Mouse (Mus musculus): ENCODE measurements around the gene Chpf. TPM values are rescaled to one million over a fixed set of nuclear protein-coding genes. Genes with fewer than 3 reads are reported as not detected.

The Chpf gene
- polyA plus RNA-seq, 1 experiment from 2014 or later = 24.4 TPM

DNA sequence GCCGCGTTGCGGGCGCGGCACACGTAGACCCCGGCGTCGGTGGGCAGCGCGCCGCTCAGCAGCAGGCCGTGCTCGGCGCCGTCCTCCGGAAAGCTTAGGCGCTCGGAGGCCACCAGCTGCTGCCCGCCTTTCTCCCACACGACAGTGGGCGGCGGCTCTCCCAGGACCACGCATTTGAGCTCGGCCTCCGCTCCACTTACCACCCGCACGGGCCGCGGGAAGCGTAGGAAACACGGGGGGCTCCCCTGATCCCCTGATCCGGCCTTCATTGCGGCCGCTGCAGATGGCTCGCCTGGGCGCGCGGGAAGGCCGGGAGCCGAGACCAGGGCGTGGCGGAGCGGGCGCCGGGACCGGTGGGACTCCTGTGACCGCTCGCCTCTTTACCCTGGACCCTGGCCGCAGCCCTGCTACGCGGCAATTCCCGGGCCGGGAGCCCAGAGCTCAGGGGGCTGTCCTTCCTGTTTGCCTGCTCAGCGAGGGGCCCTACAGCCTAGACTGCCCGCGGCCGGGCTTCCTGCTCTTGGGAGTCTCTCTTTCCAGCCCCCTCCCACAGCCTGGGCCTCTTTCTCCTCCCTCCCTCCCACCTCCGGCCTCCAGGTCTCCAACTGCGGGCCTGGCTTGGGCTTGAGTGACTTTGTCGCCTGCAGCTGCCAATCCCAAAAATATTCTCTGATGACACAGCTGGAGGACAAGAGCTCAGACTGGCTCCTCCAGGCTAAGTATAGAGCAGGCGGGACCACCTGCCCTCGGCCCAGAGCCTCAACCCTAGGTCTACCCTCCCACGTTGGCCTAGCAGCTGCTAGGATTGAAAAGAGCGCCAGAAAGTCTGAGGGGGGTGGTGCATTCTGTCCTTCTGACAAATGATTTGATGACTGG is 27.1 kb upstream of the Chpf start, which contains the start of gene Obsl1:
Gene Obsl1 (minus strand): TSS at position 497 of the 876 bp plus-strand sequence.
- under 1% methylated on average over 65 of the region's 65 CpGs for WGBS

GRCm38 (mm10) chr1:75505159-75505955 is 26.2 kb upstream of the Chpf start:
- peaks cover 35% of the 10 kb centered on the region for H3K36me3 ChIP-seq
- WGBS = under 1% methylated on average over 84 of the region's 84 CpGs
- H3K9me3 ChIP-seq (replicated peaks) = no peaks in the 10 kb centered on the region
- peaks cover 74% of the 10 kb centered on the region for H3K27me3 ChIP-seq (ENCODE audit: low read depth, poor library complexity, severe bottlenecking)
- DNase-seq (ENCODE audit: low spot score) = peak; percentile 71
- H3K4me3 ChIP-seq = peak overlapping the region; percentile 78
- peak overlapping the region; percentile 97 for H3K27ac ChIP-seq (replicated peaks)
- peaks cover 60% of the 10 kb centered on the region for H3K4me1 ChIP-seq

More for the DNA sequence above, 27.1 kb upstream of the Chpf start, which contains the start of gene Obsl1:
- Histone ChIP-seq H3K27ac (replicated peaks) (peak within 1 kb of the TSS; percentile 97), H3K36me3 (peaks cover 27% of the 10 kb centered on the region), H3K4me3 (peak within 1 kb of the TSS; percentile 78), H3K4me1 (peaks cover 68% of the 10 kb centered on the region), H3K9me3 (replicated peaks) (no peaks in the 10 kb centered on the region), H3K27me3 (ENCODE audit: low read depth, poor library complexity, severe bottlenecking) (peaks cover 74% of the 10 kb centered on the region)
- peak; percentile 85 for DNase-seq (ENCODE audit: low spot score)

- H3K27ac ChIP-seq (replicated peaks) = peak overlapping the region; percentile 97; the same call in 1 of the 2 replicates
- peaks cover 52% of the 10 kb centered on the region for H3K4me1 ChIP-seq
- DNase-seq (ENCODE audit: low spot score) = no peak
Observed at GRCm38 (mm10) chr1:75504256-75505045, 25.3 kb upstream of the Chpf start.

GRCm38 (mm10) chr1:75503651-75503980 is 24.5 kb upstream of the Chpf start:
- Histone ChIP-seq H3K27ac (replicated peaks) (no peak overlapping the region), H3K36me3 (peaks cover 53% of the 10 kb centered on the region), H3K4me3 (0 out of 2 replicates have a peak overlapping the region, but pooled peaks have one; percentile 9), H3K4me1 (peaks cover 49% of the 10 kb centered on the region), H3K27me3 (ENCODE audit: low read depth, poor library complexity, severe bottlenecking) (peaks cover 58% of the 10 kb centered on the region), H3K9me3 (replicated peaks) (no peaks in the 10 kb centered on the region)
- DNase-seq (ENCODE audit: low spot score) = no peak
- 69% methylated on average over 23 of the region's 23 CpGs for WGBS

More at GRCm38 (mm10) chr1:75504256-75505045, 25.3 kb upstream of the Chpf start:
- WGBS = 60% methylated on average over 9 of the region's 9 CpGs
- H3K36me3 ChIP-seq = peaks cover 44% of the 10 kb centered on the region
- H3K27me3 ChIP-seq (ENCODE audit: low read depth, poor library complexity, severe bottlenecking) = peaks cover 67% of the 10 kb centered on the region
- no peaks in the 10 kb centered on the region for H3K9me3 ChIP-seq (replicated peaks)
- H3K4me3 ChIP-seq = peak overlapping the region; percentile 78

DNA sequence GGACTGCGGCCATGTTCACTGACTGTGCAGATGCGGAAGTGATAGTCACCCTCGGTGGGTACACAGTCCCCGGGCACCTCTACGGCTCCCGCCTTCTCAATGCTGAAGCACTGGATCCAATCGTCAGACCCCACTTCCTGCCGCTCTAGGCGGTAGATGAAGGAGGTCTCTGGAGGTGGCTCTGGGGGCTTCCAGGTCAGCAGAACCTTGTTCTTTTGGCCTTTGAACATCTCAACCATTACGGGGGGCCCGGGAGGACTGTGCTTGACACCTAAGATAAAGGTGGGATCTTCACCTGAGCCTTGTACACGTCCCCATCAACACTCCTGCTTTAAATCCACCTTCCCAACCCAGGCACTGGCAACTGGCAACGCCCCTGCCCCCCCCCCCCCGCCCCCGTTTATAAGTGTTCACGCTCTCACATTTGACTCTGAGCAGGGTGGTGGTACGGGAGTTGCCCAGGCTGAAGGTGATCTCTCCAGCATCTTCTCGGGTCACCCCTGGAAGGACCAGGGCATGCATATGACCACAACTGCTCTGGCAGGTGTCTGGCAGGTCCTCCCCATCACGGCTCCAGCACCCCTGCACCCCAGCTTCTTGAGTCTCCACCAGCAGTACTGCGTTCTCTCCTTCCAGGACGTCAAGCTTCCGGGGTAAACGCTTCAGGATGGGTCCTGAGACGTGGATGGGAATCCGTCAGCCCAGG is 24.0 kb upstream of the Chpf start:
- 84% methylated on average over 25 of the region's 25 CpGs for WGBS

DNA sequence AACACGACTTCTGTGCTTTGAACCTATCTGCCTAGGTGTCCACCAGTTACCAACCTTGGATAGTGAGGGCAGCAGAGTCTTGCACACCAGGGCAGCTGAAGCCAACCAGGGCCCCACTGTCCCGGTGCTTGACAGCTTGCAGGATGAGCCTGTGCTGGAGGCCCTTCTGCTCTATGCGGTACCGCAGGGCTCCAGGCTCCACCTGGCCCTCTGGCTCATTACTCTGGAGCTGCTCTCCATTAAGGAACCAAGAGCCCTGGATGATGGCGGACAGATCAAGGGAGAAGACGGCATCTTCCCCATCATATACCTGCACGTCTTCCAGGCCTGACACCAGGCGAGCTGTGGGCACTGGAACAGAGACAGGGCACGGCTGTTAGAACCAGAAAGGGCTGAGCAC is 22.8 kb upstream of the Chpf start:
- H3K27ac ChIP-seq (replicated peaks) = no peak overlapping the region
- H3K4me3 ChIP-seq = no peak overlapping the region
- H3K9me3 ChIP-seq (replicated peaks) = no peaks in the 10 kb centered on the region
- WGBS = 94% methylated on average over 9 of the region's 9 CpGs
- peaks cover 41% of the 10 kb centered on the region for H3K27me3 ChIP-seq (ENCODE audit: low read depth, poor library complexity, severe bottlenecking)
- H3K4me1 ChIP-seq = peaks cover 35% of the 10 kb centered on the region
- H3K36me3 ChIP-seq = peaks cover 70% of the 10 kb centered on the region
- DNase-seq (ENCODE audit: low spot score) = no peak

More for the DNA sequence above, 24.0 kb upstream of the Chpf start:
- H3K9me3 ChIP-seq (replicated peaks) = no peaks in the 10 kb centered on the region
- no peak for DNase-seq (ENCODE audit: low spot score)
- peaks cover 53% of the 10 kb centered on the region for H3K27me3 ChIP-seq (ENCODE audit: low read depth, poor library complexity, severe bottlenecking)
- 0 out of 2 replicates have a peak overlapping the region, but pooled peaks have one; percentile 9 for H3K4me3 ChIP-seq
- H3K36me3 ChIP-seq = peaks cover 58% of the 10 kb centered on the region
- no peak overlapping the region for H3K27ac ChIP-seq (replicated peaks)
- peaks cover 47% of the 10 kb centered on the region for H3K4me1 ChIP-seq

DNA sequence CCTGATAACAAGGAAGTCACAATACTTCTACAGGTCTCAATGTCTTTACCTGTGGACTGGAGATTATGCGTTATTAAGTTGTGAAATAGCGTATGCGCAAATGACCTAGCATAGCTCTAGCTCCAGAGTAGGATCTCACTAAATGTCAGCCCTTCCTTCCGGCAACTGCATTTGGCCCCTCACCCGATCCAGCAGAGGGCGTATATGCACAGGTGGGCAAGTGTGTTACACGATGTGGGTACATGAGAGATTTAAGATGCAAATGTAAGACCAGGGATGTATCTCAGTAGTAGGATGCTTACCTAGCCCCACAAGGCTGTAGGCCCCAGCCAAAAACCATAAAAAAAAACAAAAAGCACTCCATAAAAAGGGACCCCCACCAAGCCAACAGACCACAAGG is 20.3 kb upstream of the Chpf start:
- no peaks in the 10 kb centered on the region for H3K9me3 ChIP-seq (replicated peaks)
- no peak overlapping the region for H3K27ac ChIP-seq (replicated peaks)
- WGBS = 83% methylated on average over 7 of the region's 7 CpGs
- no peak overlapping the region for H3K4me3 ChIP-seq
- peaks cover 35% of the 10 kb centered on the region for H3K27me3 ChIP-seq (ENCODE audit: low read depth, poor library complexity, severe bottlenecking)
- peaks cover 83% of the 10 kb centered on the region for H3K36me3 ChIP-seq
- H3K4me1 ChIP-seq = peaks cover 15% of the 10 kb centered on the region
- DNase-seq (ENCODE audit: low spot score) = no peak

DNA sequence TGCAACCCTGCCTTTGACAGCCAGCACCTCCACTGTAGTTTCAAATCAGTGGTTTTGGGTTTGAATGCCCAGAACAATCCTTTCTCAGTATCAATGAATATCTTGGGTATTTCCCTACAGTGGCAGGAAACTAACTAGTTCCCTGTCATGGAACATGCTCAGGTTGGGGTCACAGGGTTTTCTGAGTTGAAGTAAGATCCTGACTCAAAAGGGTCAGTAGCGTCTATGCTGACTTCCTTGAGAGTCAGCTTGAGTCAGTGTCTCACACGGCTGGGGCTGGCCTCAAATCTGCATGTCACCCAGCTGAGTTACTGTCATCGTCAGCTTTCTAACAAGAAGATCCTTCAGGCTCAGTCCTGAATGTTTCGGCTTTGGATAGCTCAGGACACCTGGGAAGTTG is 19.8 kb upstream of the Chpf start:
- Histone ChIP-seq H3K9me3 (replicated peaks) (no peaks in the 10 kb centered on the region), H3K27ac (replicated peaks) (no peak overlapping the region), H3K4me1 (peaks cover 10% of the 10 kb centered on the region; the same call in 1 of the 2 replicates), H3K27me3 (ENCODE audit: low read depth, poor library complexity, severe bottlenecking) (peaks cover 34% of the 10 kb centered on the region), H3K36me3 (peaks cover 83% of the 10 kb centered on the region), H3K4me3 (no peak overlapping the region)
- WGBS = 90% methylated on average over 4 of the region's 4 CpGs
- no peak for DNase-seq (ENCODE audit: low spot score)

GRCm38 (mm10) chr1:75494878-75495548 is 15.9 kb upstream of the Chpf start:
- DNase-seq (ENCODE audit: low spot score) = peak; percentile 59
- Histone ChIP-seq H3K4me3 (no peak overlapping the region), H3K9me3 (replicated peaks) (no peaks in the 10 kb centered on the region), H3K36me3 (peaks cover 62% of the 10 kb centered on the region), H3K27me3 (ENCODE audit: low read depth, poor library complexity, severe bottlenecking) (peaks cover 61% of the 10 kb centered on the region), H3K27ac (replicated peaks) (no peak overlapping the region), H3K4me1 (peaks cover 12% of the 10 kb centered on the region; the same call in 1 of the 2 replicates)
- 52% methylated on average over 12 of the region's 12 CpGs for WGBS

DNA sequence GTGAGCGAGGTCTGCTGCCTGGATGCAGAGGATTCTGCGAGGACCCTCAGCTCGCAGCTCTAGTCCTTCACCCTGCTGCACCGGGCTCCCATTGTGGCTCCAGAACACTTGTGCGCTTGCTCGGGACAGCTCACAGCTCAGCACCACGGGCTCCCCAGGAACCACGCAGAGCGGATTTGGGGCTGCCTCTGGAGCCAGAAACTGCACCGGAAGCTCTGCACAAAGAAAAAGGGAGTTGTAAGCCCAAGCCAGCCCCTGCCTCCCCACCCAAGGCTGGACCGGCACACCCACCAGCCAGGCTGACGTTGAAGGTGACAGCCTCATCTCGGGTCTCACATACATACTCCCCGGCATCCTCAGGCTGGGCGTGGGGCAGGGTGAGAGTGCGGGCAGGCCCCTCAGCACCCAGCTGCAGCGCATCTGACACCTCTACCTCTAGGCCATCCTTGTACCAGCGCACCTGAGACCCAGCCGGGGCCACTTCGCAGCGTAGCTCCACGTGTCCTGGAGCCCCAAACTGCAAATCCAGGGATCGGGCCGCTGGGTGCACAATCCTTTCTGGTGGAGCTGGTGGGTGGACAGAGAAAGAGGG is 13.6 kb upstream of the Chpf start:
- Histone ChIP-seq H3K4me3 (no peak overlapping the region), H3K36me3 (peaks cover 43% of the 10 kb centered on the region), H3K27me3 (ENCODE audit: low read depth, poor library complexity, severe bottlenecking) (peaks cover 84% of the 10 kb centered on the region), H3K4me1 (peaks cover 20% of the 10 kb centered on the region), H3K9me3 (replicated peaks) (no peaks in the 10 kb centered on the region), H3K27ac (replicated peaks) (no peak overlapping the region)
- 31% methylated on average over 24 of the region's 24 CpGs for WGBS
- DNase-seq (ENCODE audit: low spot score) = no peak
